Mouse (Mus musculus) hindlimb bud, embryonic 11.5 days (tissue): ENCODE results near the gene Ruvbl2.
A peak's percentile ranks its signal among the peaks of the same experiment; 100 is the strongest.
"Not testable (repeated sequence)": the region's sequence is repeated elsewhere in the genome, so short reads cannot be mapped to it uniquely, and the experiment has no call there.

Experiments
- DNase-seq: peaks from one replicate; pipeline ENCODE4 v3.0.0-alpha.2; 2012; ENCODE audit warnings: low read depth, low spot score; ENCODE audit errors: extremely low spot score

Gene Ruvbl2

GRCm38 (mm10) chr7:45437521-45438276 lies at the start of gene Ruvbl2:
Ruvbl2 (minus strand) TSS chr7:45438096.
- no peak for DNase-seq

GRCm38 (mm10) chr7:45486761-45487415 lies 49.0 kb upstream of the Ruvbl2 start, which contains the start of gene Gm45808:
Gm45808 (minus strand) TSS chr7:45486811.
- DNase-seq, result no peak

DNA sequence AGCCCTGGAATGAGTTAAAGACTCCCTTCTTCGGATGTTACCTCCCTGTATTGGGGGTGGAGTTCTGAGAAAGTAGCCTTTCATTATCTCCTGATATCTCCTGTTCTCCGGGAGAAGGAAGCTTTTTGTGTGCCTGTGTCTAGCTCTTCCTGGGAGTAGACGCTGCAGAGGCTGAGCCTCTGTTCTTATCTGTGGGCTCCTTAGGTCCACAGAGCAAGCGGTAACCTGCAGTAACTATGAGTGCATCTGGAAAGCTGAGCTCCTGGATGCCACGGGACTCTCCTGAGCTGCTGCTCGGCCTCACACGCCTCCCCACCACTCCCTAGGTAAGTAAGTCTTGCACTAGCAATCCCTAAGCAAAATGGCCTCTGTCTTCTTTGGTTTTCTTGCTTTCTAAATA lies 48.3 kb upstream of the Ruvbl2 start:
- no peak for DNase-seq

DNA sequence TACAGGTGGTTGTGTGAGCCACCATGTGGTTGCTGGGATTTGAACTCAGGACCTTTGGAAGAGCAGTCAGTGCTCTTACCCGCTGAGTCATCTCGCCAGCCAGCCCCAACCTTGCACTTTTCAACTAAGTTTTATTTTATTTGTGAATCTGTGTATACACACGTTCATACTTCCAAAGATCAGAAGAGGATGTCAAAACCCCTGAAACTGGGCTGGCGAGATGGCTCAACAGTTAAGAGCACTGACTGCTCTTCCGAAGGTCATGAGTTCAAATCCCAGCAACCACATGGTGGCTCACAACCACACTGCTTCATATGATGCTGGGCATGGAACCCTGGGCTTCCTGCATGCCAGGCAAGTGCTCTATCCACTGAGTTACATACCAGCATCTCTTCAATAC lies 47.1 kb upstream of the Ruvbl2 start:
- not testable (repeated sequence) for DNase-seq

DNA sequence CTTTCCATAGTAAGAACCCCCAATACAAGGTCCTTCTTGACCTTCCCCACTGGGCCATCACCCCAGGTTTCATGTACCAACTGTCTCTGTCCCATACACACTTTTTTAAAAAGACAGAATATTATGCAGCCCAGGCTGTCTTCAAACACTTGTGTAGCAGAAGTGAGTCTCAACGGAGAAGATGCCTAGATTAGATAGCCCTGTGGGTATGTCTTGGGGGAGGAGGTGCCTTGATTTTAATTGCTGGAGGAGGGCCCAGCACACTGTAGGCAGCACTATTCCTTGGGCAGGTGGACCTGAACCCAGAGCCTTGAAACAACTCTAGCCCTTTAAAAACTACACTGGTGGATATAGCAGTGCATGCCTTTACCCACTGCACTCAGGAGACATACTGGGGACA lies 44.3 kb upstream of the Ruvbl2 start:
- DNase-seq, result no peak

- DNase-seq, result no peak
Measured at GRCm38 (mm10) chr7:45481374-45481927, 43.6 kb upstream of the Ruvbl2 start, which contains the start of gene Tulp2. Tulp2 (plus strand) TSS chr7:45481877.

- DNase-seq, result not testable (repeated sequence)
Measured at GRCm38 (mm10) chr7:45480310-45480709, 42.4 kb upstream of the Ruvbl2 start.

GRCm38 (mm10) chr7:45478774-45479173 lies 40.9 kb upstream of the Ruvbl2 start:
- DNase-seq, result no peak

GRCm38 (mm10) chr7:45477003-45477402 lies 39.1 kb upstream of the Ruvbl2 start:
- DNase-seq, result no peak

DNA sequence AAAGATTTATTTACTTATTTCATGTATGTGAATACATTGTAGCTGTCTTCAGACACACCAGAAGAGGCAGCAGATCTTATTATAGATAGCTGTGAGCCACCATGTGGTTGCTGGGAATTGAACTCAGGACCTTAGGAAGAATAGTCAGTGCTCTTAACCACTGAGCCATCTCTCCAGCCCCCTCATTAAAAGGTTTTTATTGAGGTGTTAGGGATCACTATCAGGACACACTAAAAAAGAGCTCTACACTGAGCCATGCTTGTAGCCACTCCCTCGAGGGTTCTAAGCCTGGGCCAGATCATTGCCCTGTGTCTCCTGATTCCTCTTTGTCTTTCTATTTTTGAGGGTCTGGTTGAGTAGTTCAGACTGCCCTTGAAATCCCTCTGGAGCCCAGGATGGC lies 38.6 kb upstream of the Ruvbl2 start:
- no peak for DNase-seq

DNA sequence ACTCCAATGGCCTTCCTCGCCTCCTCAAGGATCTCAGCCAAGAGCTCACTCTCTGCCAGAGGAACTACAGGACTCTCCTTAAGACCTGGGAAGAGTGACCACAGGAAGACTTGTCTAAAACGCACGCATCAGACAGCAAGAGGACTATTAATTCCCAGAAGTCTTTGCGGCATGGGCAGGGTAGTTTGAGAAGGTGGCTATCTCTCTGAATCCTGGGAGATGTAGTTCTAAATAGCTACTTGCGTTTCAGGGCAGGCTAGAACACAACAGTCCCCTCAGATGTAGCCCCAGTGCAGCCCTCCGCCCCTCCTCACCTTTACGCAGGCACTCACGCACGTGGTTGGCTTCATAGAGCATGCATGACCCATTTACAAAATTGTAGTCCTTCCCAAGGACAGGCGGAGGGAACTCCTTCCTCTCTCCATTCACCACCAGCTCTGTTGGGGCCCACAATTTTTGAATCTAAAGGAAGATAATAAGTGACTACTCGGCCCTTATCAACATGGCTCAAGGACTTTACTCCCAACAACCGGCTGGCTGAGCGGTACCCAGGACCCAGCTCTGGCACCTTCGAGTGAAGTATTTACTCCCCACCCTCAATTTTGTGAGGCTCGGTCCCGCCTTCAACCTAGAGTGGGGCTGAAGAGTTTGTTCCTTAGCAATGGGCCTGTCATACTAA lies 37.5 kb upstream of the Ruvbl2 start:
- DNase-seq, result no peak

DNA sequence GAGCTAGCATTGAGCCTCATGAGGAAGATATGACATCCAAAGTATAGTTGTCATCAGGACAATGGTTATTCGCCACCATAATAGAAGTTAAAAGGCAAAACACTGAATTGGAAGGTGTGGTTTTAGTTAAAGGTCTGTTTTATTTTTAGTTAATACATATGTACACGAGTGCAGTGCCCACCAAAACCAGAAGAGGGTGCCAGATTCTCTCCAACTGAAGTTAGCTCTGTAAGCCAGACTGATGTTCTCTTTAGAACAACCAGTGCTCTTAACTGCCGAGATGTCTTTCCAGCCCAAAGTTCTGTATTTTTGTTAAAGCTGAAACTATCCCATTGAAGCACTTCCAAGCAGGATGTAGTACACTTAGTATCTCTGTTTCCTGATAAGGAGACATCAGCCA lies 33.0 kb upstream of the Ruvbl2 start:
- DNase-seq, result no peak

DNA sequence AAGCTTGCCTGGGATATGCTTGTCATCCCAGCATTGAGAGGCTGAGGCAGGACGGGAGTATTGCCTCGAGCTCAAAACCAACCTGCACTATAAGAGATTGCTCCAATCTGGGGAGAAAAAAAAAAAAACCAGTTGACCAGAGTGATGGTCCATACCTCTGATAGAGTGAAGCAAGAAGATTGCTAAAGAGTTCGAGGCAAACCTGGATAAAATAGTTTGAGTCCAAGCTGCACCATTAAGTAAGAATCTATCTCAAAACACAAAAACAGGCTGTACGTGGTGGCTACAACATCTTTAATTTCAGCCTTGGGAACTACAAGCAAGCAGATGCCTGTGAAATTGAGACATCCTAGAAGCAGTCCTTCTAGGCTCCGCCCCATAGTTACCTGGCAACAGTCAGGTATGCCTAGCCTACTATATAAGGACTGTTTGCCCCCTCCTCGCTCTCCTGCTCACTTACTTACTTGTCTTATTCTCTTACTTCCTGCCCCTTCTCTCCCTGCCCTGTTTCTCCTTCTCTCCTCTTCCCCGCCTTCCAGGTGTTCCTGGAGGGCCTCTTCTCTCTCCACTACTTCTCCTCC lies 29.3 kb upstream of the Ruvbl2 start:
- DNase-seq, result no peak

DNA sequence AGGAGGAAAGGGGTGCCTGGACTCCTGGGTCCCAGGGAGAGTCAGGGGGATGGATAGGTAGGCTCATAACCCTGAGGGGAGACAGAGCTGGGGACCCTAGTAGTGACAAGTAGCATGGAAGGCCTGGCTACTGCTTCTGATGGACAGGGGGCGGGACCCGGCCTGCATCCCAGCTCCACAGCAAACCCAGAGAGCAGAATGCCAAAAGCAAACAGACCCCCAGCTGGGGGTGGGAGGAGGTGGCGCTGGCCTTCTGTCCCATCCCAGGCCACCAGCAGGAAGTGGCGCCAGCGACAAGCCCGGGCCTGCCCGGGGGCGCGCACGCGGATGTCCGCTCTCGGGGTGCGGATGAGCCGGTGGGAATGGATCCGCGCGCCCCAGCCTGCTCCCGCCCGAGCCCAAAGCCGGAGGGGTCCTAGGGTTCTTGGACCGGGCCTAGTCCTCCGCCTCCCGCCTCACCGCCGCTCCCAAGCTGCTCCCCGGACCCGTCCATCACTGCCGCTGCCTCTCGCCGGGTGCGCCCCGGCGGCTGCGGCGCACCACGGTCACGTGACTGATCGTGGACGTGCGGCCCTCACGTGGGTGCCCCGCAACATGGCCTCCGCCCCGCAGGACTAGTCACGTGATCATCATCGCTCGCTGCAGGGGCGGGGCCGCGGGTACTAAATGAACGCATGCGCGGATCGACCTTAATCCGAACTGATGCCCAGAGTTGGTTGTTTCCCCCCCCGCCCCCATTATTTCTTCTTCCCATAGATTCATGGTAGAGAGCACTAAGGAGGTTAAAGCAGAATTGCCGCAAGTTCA lies 28.6 kb upstream of the Ruvbl2 start, which contains the start of gene Bax:
Bax (minus strand) TSS at position 616 of the 807 bp plus-strand sequence.
- DNase-seq, result peak; percentile 79

DNA sequence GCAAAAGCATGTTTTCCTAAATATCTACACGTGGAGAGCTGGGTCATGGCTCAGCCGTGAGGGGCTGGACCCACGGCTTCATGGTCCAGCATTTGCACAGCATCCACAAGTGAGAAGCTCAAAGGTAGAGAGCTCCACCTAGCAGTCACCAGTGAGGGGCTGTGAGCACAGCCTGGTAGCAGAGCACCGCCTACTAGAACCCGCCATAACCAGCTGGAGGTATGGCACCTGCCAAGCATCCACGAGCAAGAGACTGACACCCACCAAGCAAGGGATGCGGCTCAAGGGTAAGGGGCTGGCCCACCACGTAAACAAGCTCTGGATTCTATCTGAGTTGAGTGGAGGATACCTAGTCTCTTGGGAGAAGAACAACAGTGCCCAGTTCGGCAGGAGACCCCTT lies 27.7 kb upstream of the Ruvbl2 start:
- DNase-seq, result no peak

- DNase-seq, result no peak
Measured at GRCm38 (mm10) chr7:45465112-45465511, 27.2 kb upstream of the Ruvbl2 start.

DNA sequence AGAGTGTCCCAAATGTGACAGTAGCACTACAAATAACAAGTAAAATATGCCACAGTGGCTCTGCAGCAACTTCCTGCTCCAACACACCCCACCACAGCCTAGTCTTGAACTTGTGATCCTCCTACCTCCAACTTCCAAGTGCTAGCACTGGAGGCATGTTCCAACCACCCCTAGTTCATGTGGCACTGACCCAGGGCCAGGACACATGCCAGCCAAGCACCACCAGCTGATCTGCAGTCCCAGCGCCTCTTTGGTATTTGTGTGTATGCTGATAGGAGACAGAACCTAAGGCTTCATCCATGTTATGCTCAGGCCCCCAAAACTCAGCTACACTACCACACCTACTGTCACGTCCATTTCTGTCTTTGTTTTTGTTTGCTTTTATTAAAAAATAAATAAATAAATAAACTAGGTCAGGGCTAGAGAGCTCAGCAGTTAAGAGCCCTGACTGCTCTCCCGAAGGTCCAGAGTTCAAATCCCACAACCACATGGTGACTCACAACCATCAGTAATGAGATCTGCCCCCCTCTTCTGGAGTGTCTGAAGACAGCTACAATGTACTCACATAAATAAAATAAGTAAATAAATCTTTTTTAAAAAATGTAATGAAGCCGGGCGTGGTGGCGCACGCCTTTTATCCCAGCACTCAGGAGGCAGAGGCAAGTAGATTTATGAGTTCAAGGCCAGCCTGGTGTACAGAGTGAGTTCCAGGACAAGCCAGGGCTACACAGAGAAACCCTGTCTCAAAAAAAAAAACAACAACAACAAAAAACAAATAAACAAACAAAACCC lies 26.3 kb upstream of the Ruvbl2 start:
- DNase-seq, result no peak

- DNase-seq, result not testable (repeated sequence)
Measured at GRCm38 (mm10) chr7:45462868-45463267, 25.0 kb upstream of the Ruvbl2 start.

- no peak for DNase-seq
Measured at GRCm38 (mm10) chr7:45462325-45462724, 24.4 kb upstream of the Ruvbl2 start.
